Mouse (Mus musculus) cortical plate, adult 2 months (tissue): ENCODE measurements at regions not wholly inside any gene's neighbourhood (a gene's known extent, or its start where the extent isn't known, plus 50 kb on each side); places are given as distances from the start of the nearest gene placed in this dataset.

Source experiments
- CTCF ChIP-seq: fragments of 200-500 bp; IDR thresholded peaks from 2 replicates; pipeline ENCODE4 v1.5.1; 2011; ENCODE audit warnings: mild to moderate bottlenecking, control low read depth, low read length; ENCODE audit not compliant: insufficient read depth; ENCODE audit errors: extremely low read depth
- POLR2A ChIP-seq: fragments of 200-500 bp; IDR thresholded peaks from 2 replicates; pipeline ENCODE4 v1.6.1; 2011; ENCODE audit warnings: mild to moderate bottlenecking, low read length, control low read depth; ENCODE audit not compliant: insufficient read depth; ENCODE audit errors: extremely low read depth

GRCm38 (mm10) chr3:54568096-54568495 is 124.5 kb upstream of the Supt20 start:
- TF ChIP-seq CTCF (no peak), POLR2A (no peak)
